In the genomic region with DNA sequence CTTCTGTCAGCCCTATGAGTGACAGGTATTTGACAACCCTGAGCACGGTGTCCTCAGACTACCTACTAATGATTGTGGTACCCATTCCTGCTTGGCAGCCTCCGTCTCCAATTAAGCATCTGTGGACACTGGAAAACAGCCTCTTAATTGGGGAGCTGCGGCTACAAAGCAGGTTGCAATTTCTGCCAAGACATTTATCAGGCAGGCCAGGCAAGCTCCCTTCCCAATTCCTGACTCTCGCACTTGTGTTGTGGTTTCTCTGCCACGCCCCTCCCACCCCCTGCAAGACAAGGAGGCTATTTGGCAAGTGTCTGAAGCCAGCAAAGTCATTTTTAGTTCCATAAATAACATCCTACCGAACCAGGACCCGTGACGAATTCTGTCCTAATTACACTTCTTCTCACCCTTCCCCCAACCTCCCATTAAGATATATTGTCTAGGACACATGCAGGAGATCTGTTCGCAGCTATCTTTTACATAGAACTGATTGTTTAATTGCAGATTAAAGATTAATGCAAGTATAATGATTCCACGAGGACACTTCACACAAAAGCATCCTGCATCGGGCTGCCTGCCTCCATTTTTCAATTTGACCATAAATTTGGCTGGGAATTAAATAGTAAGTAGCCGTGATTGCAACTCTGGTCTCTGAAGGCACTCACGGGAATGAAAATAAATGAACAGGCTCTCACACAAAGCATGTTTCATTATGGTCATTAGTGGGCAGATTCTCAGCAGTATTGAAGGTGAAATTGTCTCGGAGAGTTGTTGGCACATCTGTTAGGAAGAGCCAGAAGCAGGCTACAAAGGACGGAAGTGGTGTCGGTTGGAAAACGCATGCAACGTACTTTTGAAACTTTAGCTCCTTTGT, we compare ENCODE assay signal across 14 mouse cellular contexts.
DNase-seq lines count a peak whose midpoint lies in the region; ATAC-seq and TF ChIP-seq lines count a peak whose summit lies in the region.
"Had no signal": no experiment of that assay in that cellular context is flagged by ENCODE, and none has a peak within 500 bp of the region (broad histone marks: within the 10 kb centered on the region; RNA-seq: fewer than 3 reads in every experiment).

No protein-coding gene starts in this region.

- DNase-seq in kidney, postnatal 10 days, result peak; percentile 10
- no peak for DNase-seq in kidney, adult 2 months
- DNase-seq in heart, adult 8-10 months (ENCODE audit: low spot score), result peak; percentile 28
- peak; percentile 14 for DNase-seq in layer of hippocampus, postnatal 36 days
- no peak for DNase-seq in urinary bladder, postnatal 10 days (ENCODE audit: low spot score)
- DNase-seq: adrenal gland, postnatal 25 days; embryo, embryonic 11 days; gastrocnemius, postnatal 10 days had no signal

- no peak overlapping the region for H3K4me3 ChIP-seq in kidney, adult 2 months (ENCODE audit: insufficient read depth, low read depth, low read length)
- no peak overlapping the region for H3K4me3 ChIP-seq in forebrain, embryonic 12.5 days (replicated peaks)
- H3K4me3 ChIP-seq: liver, embryonic 12.5 days; midbrain, embryonic 12.5 days had no signal

- H3K36me3 ChIP-seq in kidney, adult 2 months (ENCODE audit: control insufficient read depth, insufficient read depth, low read length), result no peaks in the 10 kb centered on the region
- no peaks in the 10 kb centered on the region for H3K36me3 ChIP-seq in forebrain, embryonic 12.5 days (replicated peaks)
- H3K36me3 ChIP-seq: liver, embryonic 12.5 days; midbrain, embryonic 12.5 days had no signal

- no peak for TF ChIP-seq CTCF in kidney, adult 2 months (conservative IDR thresholded peaks at IDR 0.05; ENCODE audit: insufficient read depth, insufficient read length, low read depth, low read length)

- H3K27me3 ChIP-seq in kidney, adult 2 months (replicated peaks; ENCODE audit: control insufficient read depth, insufficient read depth, low read length), result no peaks in the 10 kb centered on the region
- no peaks in the 10 kb centered on the region for H3K27me3 ChIP-seq in forebrain, embryonic 12.5 days
- H3K27me3 ChIP-seq: liver, embryonic 12.5 days; midbrain, embryonic 12.5 days had no signal

- peak; percentile 85 for ATAC-seq in forebrain, embryonic 12.5 days (ENCODE audit: low FRiP score)
- ATAC-seq in erythroblast, adult 5-6 weeks (replicated peaks; ENCODE audit: low FRiP score, poor library complexity, severe bottlenecking), result no peak
- no peak for ATAC-seq in cerebellum, adult (ENCODE audit: insufficient number of reproducible peaks, low FRiP score, low TSS enrichment)
- ATAC-seq: intestine, postnatal 0 days; liver, embryonic 12.5 days had no signal

- no peak overlapping the region for H3K9ac ChIP-seq in forebrain, embryonic 12.5 days
- H3K9ac ChIP-seq: liver, embryonic 12.5 days; midbrain, embryonic 12.5 days had no signal

- 37% methylated on average over 18 of the region's 18 CpGs for WGBS in kidney, adult 2 months
- WGBS in forebrain, embryonic 12.5 days, result 50% methylated on average over 18 of the region's 18 CpGs

- TF ChIP-seq POLR2A in kidney, adult 2 months (IDR thresholded peaks at IDR 0.05; ENCODE audit: low read depth, low read length), result no peak

- H3K9me3 ChIP-seq in forebrain, embryonic 12.5 days, result no peaks in the 10 kb centered on the region
- H3K9me3 ChIP-seq: liver, embryonic 12.5 days; midbrain, embryonic 12.5 days had no signal

- H3K4me1 ChIP-seq in kidney, adult 2 months (ENCODE audit: control insufficient read depth, insufficient read depth, low read length), result no peaks in the 10 kb centered on the region
- H3K4me1 ChIP-seq in forebrain, embryonic 12.5 days, result 0 out of 2 replicates have a peak, but pooled peaks cover 2% of the 10 kb centered on the region
- H3K4me1 ChIP-seq: liver, embryonic 12.5 days had no signal

- no peak overlapping the region for H3K27ac ChIP-seq in kidney, adult 2 months (ENCODE audit: insufficient read depth, low read depth, low read length)
- peak overlapping the region; percentile 25; the same call in 1 of the 2 replicates for H3K27ac ChIP-seq in forebrain, embryonic 12.5 days
- H3K27ac ChIP-seq: liver, embryonic 12.5 days; midbrain, embryonic 12.5 days had no signal

- H3K4me2 ChIP-seq in forebrain, embryonic 12.5 days, result peak overlapping the region; percentile 19
- H3K4me2 ChIP-seq: liver, embryonic 12.5 days; midbrain, embryonic 12.5 days had no signal

Comparison
In these comparisons a context has a peak if more than half of its experiments do, and no peak if none do; other contexts are left out.
1. DNase-seq: peak in kidney, postnatal 10 days (single experiment), heart, adult 8-10 months (single experiment) and layer of hippocampus, postnatal 36 days (2 of 2); none in kidney, adult 2 months (single experiment) and urinary bladder, postnatal 10 days (single experiment).